Comparison of ENCODE assay signal across 17 mouse cellular contexts in genomic region chr12:48290146-48290545, GRCm38 (mm10).
A peak's percentile ranks its signal among the peaks of the same experiment; 100 is the strongest.
DNase-seq lines count a peak whose midpoint lies in the region; ATAC-seq and TF ChIP-seq lines count a peak whose summit lies in the region.
"Had no signal": no experiment of that assay in that cellular context is flagged by ENCODE, and none has a peak within 500 bp of the region (broad histone marks: within the 10 kb centered on the region; RNA-seq: fewer than 3 reads in every experiment).

No protein-coding gene starts in this region.

- no peak for DNase-seq in midbrain, embryonic 10.5 days (ENCODE audit: low spot score)
- DNase-seq in embryo, embryonic 10.5 days (ENCODE audit: low spot score) = peak; percentile 29
- peak; percentile 17 for DNase-seq in mesoderm, embryonic 11.5 days (ENCODE audit: low read depth, low spot score)
- peak; percentile 24 for DNase-seq in retina, postnatal 1 day
- DNase-seq: cerebellum, adult 11 months; gastrocnemius, postnatal 14 days; kidney, adult 9 months; kidney, postnatal 4 days; right cerebral cortex, postnatal 25 days had no signal

- H3K9me3 ChIP-seq in midbrain, embryonic 12.5 days = no peaks in the 10 kb centered on the region
- no peaks in the 10 kb centered on the region for H3K9me3 ChIP-seq in midbrain, embryonic 10.5 days (replicated peaks)
- no peaks in the 10 kb centered on the region for H3K9me3 ChIP-seq in intestine, postnatal 0 days (ENCODE audit: control insufficient read depth)
- H3K9me3 ChIP-seq: G1E; liver, embryonic 15.5 days had no signal

- H3K9ac ChIP-seq in midbrain, embryonic 12.5 days (replicated peaks) = no peak overlapping the region
- no peak overlapping the region for H3K9ac ChIP-seq in intestine, postnatal 0 days (ENCODE audit: low read depth, low read length)
- H3K9ac ChIP-seq: liver, embryonic 15.5 days had no signal

- no peaks in the 10 kb centered on the region for H3K4me1 ChIP-seq in midbrain, embryonic 12.5 days
- H3K4me1 ChIP-seq in midbrain, embryonic 10.5 days = no peaks in the 10 kb centered on the region
- H3K4me1 ChIP-seq in intestine, postnatal 0 days (replicated peaks; ENCODE audit: control insufficient read depth, insufficient read depth, low read length) = no peaks in the 10 kb centered on the region
- H3K4me1 ChIP-seq: liver, embryonic 15.5 days had no signal

- peak; percentile 52; the same call in 1 of the 2 replicates for ATAC-seq in midbrain, embryonic 12.5 days (ENCODE audit: low FRiP score, low read depth)
- ATAC-seq in granulocyte monocyte progenitor cell, adult 5-6 weeks (replicated peaks; ENCODE audit: poor library complexity, severe bottlenecking) = no peak
- no peak for ATAC-seq in intestine, postnatal 0 days
- ATAC-seq: inflammation-experienced regulatory T-cells, adult 6 months; lung, postnatal 0 days had no signal

- no peaks in the 10 kb centered on the region for H3K27me3 ChIP-seq in midbrain, embryonic 12.5 days
- no peaks in the 10 kb centered on the region for H3K27me3 ChIP-seq in midbrain, embryonic 10.5 days (ENCODE audit: low read depth, poor library complexity, severe bottlenecking)
- H3K27me3 ChIP-seq in intestine, postnatal 0 days (replicated peaks; ENCODE audit: control insufficient read depth, insufficient read depth, low read length) = no peaks in the 10 kb centered on the region
- H3K27me3 ChIP-seq: liver, embryonic 15.5 days had no signal

- no peak overlapping the region for H3K4me2 ChIP-seq in midbrain, embryonic 12.5 days (replicated peaks)
- no peak overlapping the region for H3K4me2 ChIP-seq in intestine, postnatal 0 days (replicated peaks; ENCODE audit: low read depth)
- H3K4me2 ChIP-seq: liver, embryonic 15.5 days had no signal

- H3K4me3 ChIP-seq in midbrain, embryonic 12.5 days = no peak overlapping the region
- no peak overlapping the region for H3K4me3 ChIP-seq in midbrain, embryonic 10.5 days
- H3K4me3 ChIP-seq in intestine, postnatal 0 days (ENCODE audit: low read depth, low read length) = no peak overlapping the region
- H3K4me3 ChIP-seq: liver, embryonic 15.5 days; myocyte had no signal

- WGBS in midbrain, embryonic 12.5 days = 46% methylated on average over 3 of the region's 3 CpGs
- WGBS in midbrain, embryonic 10.5 days = 62% methylated on average over 3 of the region's 3 CpGs
- 72% methylated on average over 3 of the region's 3 CpGs for WGBS in intestine, postnatal 0 days

- no peak for TF ChIP-seq CTCF in intestine, postnatal 0 days (IDR thresholded peaks at IDR 0.05; ENCODE audit: low read depth)

- no peak overlapping the region for H3K27ac ChIP-seq in midbrain, embryonic 12.5 days (replicated peaks)
- no peak overlapping the region for H3K27ac ChIP-seq in midbrain, embryonic 10.5 days (replicated peaks)
- H3K27ac ChIP-seq in intestine, postnatal 0 days (ENCODE audit: low read depth, low read length) = no peak overlapping the region
- H3K27ac ChIP-seq: liver, embryonic 15.5 days had no signal

- no peaks in the 10 kb centered on the region for H3K36me3 ChIP-seq in midbrain, embryonic 12.5 days
- no peaks in the 10 kb centered on the region for H3K36me3 ChIP-seq in midbrain, embryonic 10.5 days
- H3K36me3 ChIP-seq in intestine, postnatal 0 days (ENCODE audit: control insufficient read depth, insufficient read depth) = no peaks in the 10 kb centered on the region
- H3K36me3 ChIP-seq: G1E; liver, embryonic 15.5 days had no signal
